Mouse (Mus musculus): Measurements from ENCODE around the gene Ypel1. TPM values are rescaled to one million over a fixed set of nuclear protein-coding genes. Genes with fewer than 3 reads are reported as not detected.

The Ypel1 gene
- 3.4 TPM for polyA plus RNA-seq (2017; shearing (Covaris generic))

DNA sequence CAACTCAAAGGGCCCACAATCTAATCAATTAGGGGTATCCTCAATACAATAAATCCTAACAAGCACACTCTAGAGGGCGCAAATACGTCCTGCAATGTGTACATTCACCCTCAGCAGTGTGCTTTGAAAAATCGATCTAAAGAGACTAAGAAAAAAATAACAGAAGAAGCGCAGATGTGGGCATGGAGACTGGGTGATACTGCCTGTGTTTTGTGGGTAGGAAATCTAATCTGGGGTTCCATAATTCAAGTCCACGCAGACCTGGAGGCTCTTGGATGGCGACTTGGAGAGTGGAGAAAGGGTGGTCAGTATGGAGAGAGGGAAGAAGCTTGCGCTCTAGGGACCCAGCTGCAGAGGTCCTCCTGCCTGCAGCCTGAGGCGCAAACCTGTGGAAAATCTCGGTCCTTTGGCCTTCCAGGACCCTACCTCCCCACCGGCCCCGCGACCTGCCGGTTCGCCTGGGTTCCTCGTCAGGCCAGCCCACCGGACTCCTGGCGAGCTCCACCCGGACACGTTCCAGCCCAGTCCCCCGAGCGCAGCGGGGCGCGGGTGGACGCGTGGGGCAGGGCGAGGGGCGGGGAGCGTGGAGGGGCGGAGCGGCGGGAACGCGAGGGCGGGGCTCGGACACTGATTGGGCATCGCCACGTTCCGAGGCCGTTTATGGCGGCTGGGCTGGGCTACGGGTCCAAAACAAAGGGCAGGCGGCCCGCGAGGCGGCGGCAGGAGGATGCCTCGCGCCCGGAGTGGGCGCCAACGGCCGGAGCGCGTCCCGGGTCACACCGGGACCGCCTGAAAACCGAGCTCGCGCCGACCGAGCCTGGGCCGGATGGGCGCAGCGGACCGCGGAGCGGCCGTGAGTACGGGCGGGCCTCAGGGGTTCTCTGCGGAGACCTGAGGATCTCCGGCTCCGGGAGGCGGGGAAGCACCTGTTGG, at the start of gene Ypel1:
Ypel1 (plus strand) TSS at position 186 of the 933 bp plus-strand sequence.

DNA sequence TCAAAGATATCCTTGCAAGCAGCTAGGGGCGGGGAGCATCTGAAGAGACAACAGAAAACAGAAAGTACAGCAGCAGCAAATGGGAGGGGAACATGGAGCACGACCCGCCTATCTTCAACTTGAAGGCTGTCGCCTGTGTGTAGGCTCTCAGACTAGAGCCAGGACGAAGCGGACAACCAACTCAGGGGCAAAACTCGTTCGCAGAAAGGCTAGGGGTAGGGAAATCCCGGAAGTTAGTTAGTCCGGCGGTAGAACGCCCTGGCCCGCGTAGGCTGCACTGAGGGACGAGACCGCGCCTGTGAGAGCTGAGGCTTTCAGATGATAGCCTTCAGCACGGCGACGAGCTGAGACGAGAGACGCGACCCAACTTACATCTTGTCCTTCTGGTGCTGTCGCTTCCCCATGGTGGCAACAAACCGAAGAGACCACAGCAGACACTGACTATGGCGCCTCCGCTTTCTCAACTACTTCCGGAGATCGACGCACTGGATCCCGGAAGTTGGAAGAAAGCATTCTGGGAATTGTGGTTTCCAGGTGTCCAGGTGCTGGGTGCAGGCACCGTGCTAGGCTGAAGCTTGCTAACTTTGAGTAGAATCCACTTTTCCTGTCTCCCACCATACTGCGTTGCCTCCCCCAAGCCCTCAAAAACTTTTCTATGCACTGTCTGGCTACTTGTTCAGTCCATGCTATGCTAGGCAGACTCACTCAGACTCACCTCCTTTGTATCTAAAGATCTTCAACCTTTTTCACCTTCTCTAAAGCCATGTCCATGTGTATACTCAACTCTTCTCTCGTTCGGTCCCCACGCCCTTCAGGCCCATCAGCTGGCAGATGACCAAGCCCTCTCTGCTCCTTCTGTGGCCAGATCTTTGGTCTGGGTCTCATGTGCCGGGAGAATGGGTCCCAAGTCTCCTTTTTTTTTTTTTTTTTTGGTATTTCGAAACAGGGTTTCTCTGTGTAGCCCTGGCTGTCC, 41.6 kb downstream of the Ypel1 start, which contains the start of gene Ppil2:
Ppil2 (minus strand) TSS at position 487 of the 973 bp plus-strand sequence.

DNA sequence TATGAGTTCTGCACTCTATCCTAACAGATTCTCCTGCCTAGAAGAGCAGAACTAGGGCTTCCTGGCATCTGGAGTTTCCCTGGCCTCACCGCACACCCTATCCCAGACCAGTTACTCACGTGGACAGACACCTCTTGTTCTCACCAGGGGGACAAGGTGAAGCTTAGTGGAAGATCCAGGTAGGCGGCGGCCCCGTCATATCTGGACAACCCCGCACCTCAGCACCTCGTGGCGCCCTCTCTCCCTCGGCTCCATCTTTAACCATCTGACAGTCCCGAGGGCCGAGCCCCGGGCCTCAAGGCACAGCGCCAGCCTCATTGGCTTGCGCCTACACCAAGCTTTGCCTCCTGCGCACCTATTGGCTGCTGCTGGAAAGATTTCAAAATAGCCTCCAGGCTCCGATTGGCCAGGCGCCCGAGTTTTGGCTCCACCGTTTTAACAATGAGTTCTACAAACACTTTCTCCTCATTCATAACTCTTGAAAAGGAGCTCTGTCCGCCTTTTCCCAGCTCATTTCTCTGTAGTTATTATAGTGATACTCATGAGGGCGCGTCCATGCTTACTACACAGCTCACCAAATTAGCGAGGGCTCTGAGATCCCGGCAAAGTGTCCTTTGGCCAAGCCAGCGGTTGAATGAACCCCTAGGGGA, 55.5 kb downstream of the Ypel1 start, which contains the start of gene 2610318N02Rik:
2610318N02Rik (minus strand) TSS at position 297 of the 650 bp plus-strand sequence.

DNA sequence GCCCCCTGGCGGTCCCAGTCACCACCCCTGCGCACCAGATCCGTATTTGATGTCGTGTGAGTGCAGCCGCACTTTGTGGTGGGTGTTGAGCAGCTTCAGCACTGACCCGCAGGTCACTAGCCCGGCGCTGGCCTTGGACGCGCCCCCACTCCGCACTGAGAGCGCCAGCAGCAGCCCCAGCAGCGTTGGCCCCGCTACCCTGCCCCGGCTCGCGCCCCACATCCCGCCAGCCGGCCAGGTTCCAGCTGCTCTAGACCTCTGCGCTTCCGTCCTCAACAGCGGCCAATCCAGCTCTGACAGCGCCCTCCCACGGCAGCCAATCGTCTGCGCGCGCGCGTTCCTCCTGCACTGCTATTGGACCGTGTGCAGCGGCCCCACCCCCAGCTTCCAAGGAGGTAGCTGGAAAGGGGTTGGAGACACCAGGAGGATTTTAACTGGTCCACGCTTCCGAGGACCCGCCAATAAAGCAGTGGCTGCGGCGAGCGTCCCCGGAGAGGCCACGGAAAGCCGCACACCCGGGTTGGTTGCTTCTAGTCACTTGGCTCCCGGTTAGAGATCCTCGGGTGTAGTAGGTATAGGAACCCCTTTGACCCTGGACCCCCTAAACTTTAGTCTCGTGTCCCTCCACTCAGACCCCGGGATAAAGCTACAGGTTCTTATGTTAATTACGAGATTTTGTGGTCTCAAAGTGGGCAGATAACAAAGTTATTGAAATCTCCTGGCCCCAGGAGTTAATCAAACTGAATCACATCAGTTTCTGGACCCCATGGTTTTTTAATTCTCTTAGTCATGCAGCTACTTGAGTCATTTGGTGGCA, 62.8 kb downstream of the Ypel1 start, which contains the start of gene Sdf2l1:
Sdf2l1 (minus strand) TSS at position 295 of the 817 bp plus-strand sequence.

Other genes with a start within 250 kb of the Ypel1 start
- gene Spag6l, start 240.2 kb upstream of the Ypel1 start, polyA plus RNA-seq (2017; shearing (Covaris generic)): not detected
- gene Igll1, start 205.7 kb upstream of the Ypel1 start, polyA plus RNA-seq (2017; shearing (Covaris generic)): not detected
- 70.6 TPM for gene Top3b, start 199.0 kb upstream of the Ypel1 start, polyA plus RNA-seq (2017; shearing (Covaris generic))
- 1.0 TPM for gene Vpreb1, start 198.9 kb upstream of the Ypel1 start, polyA plus RNA-seq (2017; shearing (Covaris generic))
- gene Ppm1f, start 173.2 kb upstream of the Ypel1 start, polyA plus RNA-seq (2017; shearing (Covaris generic)): 16.8 TPM
- 163 TPM for gene Mapk1, start 86.3 kb upstream of the Ypel1 start, polyA plus RNA-seq (2017; shearing (Covaris generic))
- 179 TPM for gene Ppil2, start 41.6 kb downstream of the Ypel1 start, polyA plus RNA-seq (2017; shearing (Covaris generic))
- 3.7 TPM for gene 2610318N02Rik, start 55.5 kb downstream of the Ypel1 start, polyA plus RNA-seq (2017; shearing (Covaris generic))
- gene Sdf2l1, start 62.7 kb downstream of the Ypel1 start, polyA plus RNA-seq (2017; shearing (Covaris generic)): 36.4 TPM
- 3.4 TPM for gene Ydjc, start 74.9 kb downstream of the Ypel1 start, polyA plus RNA-seq (2017; shearing (Covaris generic))
- gene Ccdc116, start 77.5 kb downstream of the Ypel1 start, polyA plus RNA-seq (2017; shearing (Covaris generic)): 1.7 TPM
- gene Ube2l3, start 133.0 kb downstream of the Ypel1 start, polyA plus RNA-seq (2017; shearing (Covaris generic)): 248 TPM
- gene Rimbp3, start 138.9 kb downstream of the Ypel1 start, polyA plus RNA-seq (2017; shearing (Covaris generic)): not detected
- gene Hic2, start 163.9 kb downstream of the Ypel1 start, polyA plus RNA-seq (2017; shearing (Covaris generic)): 1.7 TPM
- 117 TPM for gene Tmem191c, start 206.4 kb downstream of the Ypel1 start, polyA plus RNA-seq (2017; shearing (Covaris generic))